Mouse (Mus musculus): ENCODE data around the gene Nom1. TPM values are rescaled to one million over a fixed set of nuclear protein-coding genes. Genes with fewer than 3 reads are reported as not detected.
"Not testable (repeated sequence)": the region's sequence is repeated elsewhere in the genome, so short reads cannot be mapped to it uniquely, and the experiment has no call there.

Gene Nom1
- 19.6 and 22.0 TPM in 2 replicates for total RNA-seq (2015)
- total RNA-seq (2017): 16.7 and 25.4 TPM in 2 replicates

- ATAC-seq (replicated peaks; ENCODE audit: poor library complexity): peak; percentile 98
Observed at GRCm38 (mm10) chr5:29434228-29434871, at the start of gene Nom1. TSS of gene Nom1 (plus strand) at chr5:29434664.

- ATAC-seq (replicated peaks; ENCODE audit: poor library complexity): no peak
Observed at GRCm38 (mm10) chr5:29387591-29387990, 46.9 kb upstream of the Nom1 start.

- no peak for ATAC-seq (replicated peaks; ENCODE audit: poor library complexity)
Observed at GRCm38 (mm10) chr5:29388181-29388943, 46.1 kb upstream of the Nom1 start.

DNA sequence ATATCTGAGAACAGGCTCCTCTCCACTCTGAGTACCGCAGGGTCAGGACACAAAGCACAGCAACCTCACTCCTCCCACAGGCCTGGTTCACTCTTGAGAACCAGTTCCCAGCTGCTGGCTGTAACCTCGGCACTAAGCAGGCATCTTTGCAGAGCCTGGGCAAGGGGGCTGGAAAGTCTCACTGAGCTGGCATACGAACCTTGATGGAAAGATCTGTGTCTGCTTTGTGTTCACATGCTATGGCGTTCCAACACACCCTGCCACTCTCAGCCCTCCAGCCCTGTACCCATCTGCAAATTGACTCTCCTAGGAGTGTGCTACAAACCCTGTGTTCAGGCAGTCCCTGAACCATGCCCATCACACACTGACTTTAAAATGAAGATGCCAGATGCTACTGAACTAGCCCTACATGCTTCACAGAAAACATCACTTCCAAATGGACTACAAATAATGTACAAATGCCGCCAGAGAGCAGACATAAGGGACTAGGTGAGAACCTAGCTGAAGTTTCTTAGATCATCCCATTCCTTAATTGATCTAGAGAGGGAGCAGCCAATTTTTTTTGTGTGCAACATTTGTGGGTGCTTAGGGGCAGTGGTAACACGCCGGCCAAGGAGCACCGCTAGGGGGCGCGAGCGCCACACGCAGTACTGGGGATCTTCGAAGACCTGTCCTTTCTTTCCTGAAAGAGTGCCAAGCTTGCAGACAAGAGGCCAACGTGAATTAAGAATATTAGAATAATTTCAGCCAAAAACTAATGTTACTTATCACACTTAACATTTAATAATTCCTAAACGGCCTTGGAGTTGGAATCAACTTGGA, 45.3 kb upstream of the Nom1 start:
- ATAC-seq (replicated peaks; ENCODE audit: poor library complexity): peak; percentile 93

- ATAC-seq (replicated peaks; ENCODE audit: poor library complexity): no peak
Observed at GRCm38 (mm10) chr5:29398427-29398826, 36.0 kb upstream of the Nom1 start.

- no peak for ATAC-seq (replicated peaks; ENCODE audit: poor library complexity)
Observed at GRCm38 (mm10) chr5:29410854-29411253, 23.6 kb upstream of the Nom1 start.

GRCm38 (mm10) chr5:29413041-29413440, 21.4 kb upstream of the Nom1 start:
- ATAC-seq (replicated peaks; ENCODE audit: poor library complexity): no peak

DNA sequence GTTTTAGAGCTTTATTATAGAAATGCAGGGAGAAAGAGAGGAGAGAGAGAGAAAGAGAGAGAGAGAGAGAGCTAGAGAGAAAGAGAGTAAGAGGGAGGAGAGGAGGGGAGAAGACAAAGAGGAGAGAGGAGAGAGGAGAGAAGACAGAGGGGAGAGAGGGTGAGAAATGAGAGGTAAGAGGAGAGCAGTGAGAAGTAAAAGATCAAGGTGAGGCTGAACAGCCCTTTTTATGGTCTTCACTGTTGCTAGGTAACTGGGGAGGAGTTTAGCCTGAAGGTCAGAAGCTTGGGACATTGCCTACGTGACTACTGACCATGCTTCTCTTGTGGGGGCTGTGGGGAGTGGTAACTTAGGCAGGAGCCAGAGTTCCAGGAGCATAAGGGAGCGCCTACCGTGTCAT, 11.1 kb upstream of the Nom1 start:
- not testable (repeated sequence) for ATAC-seq (replicated peaks; ENCODE audit: poor library complexity)

GRCm38 (mm10) chr5:29434872-29435358, 451 bp downstream of the Nom1 start:
- peak; percentile 43 for ATAC-seq (replicated peaks; ENCODE audit: poor library complexity)

DNA sequence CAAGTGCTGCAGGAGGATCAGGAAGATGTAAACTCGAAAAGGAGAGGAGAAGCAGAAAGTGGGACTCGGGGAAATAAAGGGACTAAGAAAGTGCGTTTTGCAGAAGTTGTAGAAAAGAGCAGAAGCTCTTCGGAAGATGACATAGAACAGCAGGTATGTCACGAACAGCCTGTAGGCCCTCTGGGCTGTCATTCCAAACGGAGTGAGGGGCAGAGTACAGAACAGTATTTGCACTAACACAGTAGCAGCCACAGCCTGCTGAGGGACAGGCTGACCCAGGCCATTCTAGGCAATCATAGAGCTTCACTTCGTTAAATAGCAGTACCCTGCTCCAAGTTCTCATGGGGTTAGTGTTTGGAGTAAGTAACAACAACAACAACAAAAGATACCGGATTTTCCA, 1.0 kb downstream of the Nom1 start:
- ATAC-seq (replicated peaks; ENCODE audit: poor library complexity): no peak

- not testable (repeated sequence) for ATAC-seq (replicated peaks; ENCODE audit: poor library complexity)
Observed at GRCm38 (mm10) chr5:29436728-29437127, 2.3 kb downstream of the Nom1 start.

- peak; percentile 82 for ATAC-seq (replicated peaks; ENCODE audit: poor library complexity)
Observed at GRCm38 (mm10) chr5:29445275-29445674, 10.8 kb downstream of the Nom1 start.

DNA sequence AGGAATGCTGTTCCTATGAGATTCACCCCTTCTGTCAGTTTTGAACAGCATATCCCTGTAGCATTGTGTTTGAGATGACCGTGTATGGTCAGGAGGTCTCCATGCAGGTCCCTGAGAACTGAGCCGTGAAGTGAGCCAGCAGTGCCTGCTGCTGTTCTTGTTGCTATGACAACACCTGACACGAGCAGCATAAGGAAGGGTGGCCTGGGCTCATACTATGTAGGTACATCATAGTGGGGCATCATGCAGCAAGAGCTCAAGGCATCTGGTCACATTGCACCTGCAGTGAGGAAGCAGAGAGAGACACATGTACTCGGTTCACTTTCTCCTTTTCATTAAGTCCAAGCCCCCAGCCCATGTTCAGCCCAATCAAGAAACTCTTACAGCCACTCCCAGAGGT, 17.9 kb downstream of the Nom1 start:
- ATAC-seq (replicated peaks; ENCODE audit: poor library complexity): no peak

GRCm38 (mm10) chr5:29456895-29457656, 22.6 kb downstream of the Nom1 start:
- ATAC-seq (replicated peaks; ENCODE audit: poor library complexity): no peak

- ATAC-seq (replicated peaks; ENCODE audit: poor library complexity): no peak
Observed at GRCm38 (mm10) chr5:29462943-29463686, 28.7 kb downstream of the Nom1 start.

DNA sequence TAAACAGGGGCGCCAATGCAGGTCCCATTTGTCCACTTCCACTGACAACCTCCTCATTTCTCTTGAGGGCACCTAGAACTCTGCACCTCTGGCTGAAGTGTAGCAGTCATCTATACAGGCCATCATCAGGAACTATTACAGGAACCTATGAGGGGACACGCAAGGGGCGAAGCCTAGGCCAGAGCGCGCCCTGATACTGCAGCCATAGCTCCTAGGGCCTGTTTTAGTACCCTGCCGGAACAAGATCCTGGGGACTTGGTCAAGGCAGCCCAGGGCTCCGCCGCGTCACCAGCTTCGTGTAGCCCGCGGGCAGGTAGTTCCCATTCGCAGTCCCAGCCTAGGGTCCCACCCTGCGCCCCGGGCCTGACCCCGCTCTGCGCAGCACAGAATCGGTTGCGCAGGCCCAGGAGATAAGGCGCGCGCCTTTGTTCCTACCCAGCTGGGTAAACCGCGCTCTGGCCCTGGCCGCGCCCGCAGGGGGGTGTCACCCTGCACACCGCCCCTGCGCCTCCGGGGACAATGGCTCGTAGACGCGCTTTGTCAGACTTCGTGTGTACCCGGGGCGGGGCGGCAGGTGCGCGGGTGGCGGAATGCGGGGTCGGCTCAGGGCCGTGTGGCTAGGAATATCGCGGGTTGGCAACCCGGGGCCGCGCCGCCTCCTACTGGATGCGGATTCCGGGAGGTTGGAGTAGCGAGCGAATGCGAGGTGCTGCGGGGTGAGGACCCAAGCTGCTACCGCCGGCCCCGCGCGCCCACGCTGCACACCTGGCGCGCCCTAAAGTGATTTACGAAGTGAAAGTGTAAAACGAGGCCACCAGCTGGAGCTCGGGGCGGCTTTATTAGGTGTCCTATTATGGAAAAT, 33.3 kb downstream of the Nom1 start:
- peak; percentile 69 for ATAC-seq (replicated peaks; ENCODE audit: poor library complexity)

DNA sequence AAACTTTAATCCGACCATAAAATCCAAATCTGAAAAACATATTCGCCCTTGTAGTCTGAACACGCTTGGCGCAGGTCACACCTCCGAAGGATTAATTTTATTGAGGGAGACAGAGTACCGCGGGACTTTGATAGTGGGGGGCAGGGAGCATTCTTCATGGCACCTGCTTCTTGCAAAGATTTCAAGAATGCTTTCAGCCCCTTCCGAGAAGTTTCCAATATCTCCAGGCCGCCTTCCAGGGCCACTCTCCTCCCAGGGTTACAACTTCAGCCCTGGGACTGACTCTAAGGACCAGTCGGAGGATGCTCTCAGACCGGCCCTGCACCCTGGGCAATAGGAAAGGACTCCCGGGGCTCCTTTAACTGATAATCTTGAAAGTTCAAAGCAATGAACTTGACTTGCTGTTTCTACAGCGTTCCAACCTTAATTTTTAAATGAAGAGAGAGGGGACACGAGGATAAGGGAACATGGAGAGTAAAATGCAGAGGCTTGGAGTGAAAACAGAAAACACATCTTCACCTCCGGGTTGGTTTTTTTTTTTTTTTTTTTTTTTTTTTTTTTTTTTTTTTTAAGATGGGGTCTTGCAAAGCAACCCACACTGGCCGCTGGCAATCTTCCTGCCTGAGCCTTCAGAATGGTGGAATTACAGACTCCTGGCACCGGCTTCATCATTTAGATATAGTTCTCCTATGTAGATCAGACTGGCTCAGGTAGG, 34.0 kb downstream of the Nom1 start:
- ATAC-seq (replicated peaks; ENCODE audit: poor library complexity): no peak

GRCm38 (mm10) chr5:29469501-29469900, 35.0 kb downstream of the Nom1 start:
- no peak for ATAC-seq (replicated peaks; ENCODE audit: poor library complexity)

Measured in megakaryocyte progenitor cell, adult 5-6 weeks (primary cell).